Mouse (Mus musculus): Measurements from ENCODE around the gene Sox15. TPM values are rescaled to one million over a fixed set of nuclear protein-coding genes. Genes with fewer than 3 reads are reported as not detected.

Gene Sox15
- polyA plus RNA-seq, 1 experiment from 2014 or later, result not detected

DNA sequence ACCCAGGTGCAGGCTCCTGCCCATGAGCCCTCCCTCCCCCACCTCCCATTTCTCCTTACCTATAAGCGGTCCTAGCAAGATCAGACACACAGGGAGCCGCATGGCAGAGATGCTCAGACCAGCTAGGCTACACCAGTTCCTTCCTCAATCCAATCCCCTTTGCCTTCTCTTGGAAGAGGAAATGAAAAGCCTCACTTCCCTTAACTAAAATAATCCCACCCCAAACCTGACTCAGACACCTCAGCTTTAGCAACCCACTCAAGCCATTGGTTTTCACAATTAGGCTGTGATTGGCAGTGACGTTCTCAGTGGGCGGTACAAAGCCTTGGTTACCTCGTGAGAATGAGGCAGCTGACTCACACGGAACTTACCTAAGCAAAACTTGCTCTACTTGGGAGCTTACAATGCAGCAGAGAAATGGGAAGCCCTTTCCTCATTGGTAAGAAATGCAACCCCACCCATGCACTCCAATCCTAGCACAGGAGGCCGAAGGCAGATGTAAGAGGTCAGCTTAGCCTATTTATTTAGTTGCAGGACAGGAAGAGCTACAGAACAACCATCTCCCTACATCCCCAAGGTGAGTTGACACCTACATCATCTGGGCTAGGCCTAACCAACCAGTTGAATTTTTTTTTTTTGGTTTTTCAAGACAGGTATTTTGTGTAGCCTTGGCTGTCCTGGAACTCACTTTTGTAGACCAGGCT lies 11.0 kb downstream of the Sox15 start, which contains the start of gene Cd68:
Gene Cd68, minus strand, starts transcription at position 193 of the 704 bp plus-strand sequence.
- Histone ChIP-seq H3K27ac (ENCODE audit: low read depth, low read length) (no peak within 1 kb of the TSS), H3K4me1 (ENCODE audit: control insufficient read depth, insufficient read depth, low read length) (peaks cover 26% of the 10 kb centered on the region), H3K9me3 (ENCODE audit: control insufficient read depth, low read length) (no peaks in the 10 kb centered on the region), H3K27me3 (ENCODE audit: control insufficient read depth, insufficient read depth, low read length) (no peaks in the 10 kb centered on the region), H3K4me3 (ENCODE audit: low read depth, low read length) (no peak within 1 kb of the TSS), H3K4me2 (ENCODE audit: low read depth, low read length) (no peak within 1 kb of the TSS), H3K9ac (replicated peaks; ENCODE audit: low read depth, low read length) (no peak within 1 kb of the TSS), H3K36me3 (ENCODE audit: control insufficient read depth, insufficient read depth, low read length) (peaks cover 56% of the 10 kb centered on the region)
- WGBS, result 36% methylated on average over 7 of the region's 7 CpGs
- ATAC-seq (ENCODE audit: low read depth), result no peak

DNA sequence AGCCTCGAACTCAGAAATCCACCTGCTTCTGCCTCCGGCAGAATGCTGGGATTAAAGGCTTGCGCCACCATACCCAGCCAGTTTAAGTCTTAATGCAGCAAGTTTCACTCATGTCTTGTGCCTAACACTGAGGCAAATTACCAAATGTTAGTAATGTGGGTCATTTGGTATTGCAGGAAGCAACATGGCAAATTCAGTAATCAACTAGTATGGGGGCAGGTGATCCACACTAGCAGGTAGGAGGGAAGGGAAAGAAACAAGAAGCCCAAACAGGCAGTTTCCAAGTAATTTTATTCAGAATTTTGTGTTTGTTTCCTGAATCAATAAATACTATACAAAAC lies 11.5 kb downstream of the Sox15 start:
- Histone ChIP-seq H3K4me1 (ENCODE audit: control insufficient read depth, insufficient read depth, low read length) (peaks cover 21% of the 10 kb centered on the region), H3K27me3 (ENCODE audit: control insufficient read depth, insufficient read depth, low read length) (no peaks in the 10 kb centered on the region), H3K36me3 (ENCODE audit: control insufficient read depth, insufficient read depth, low read length) (peaks cover 56% of the 10 kb centered on the region), H3K9ac (replicated peaks; ENCODE audit: low read depth, low read length) (no peak overlapping the region), H3K4me2 (ENCODE audit: low read depth, low read length) (no peak overlapping the region), H3K4me3 (ENCODE audit: low read depth, low read length) (no peak overlapping the region), H3K9me3 (ENCODE audit: control insufficient read depth, low read length) (no peaks in the 10 kb centered on the region), H3K27ac (ENCODE audit: low read depth, low read length) (no peak overlapping the region)
- WGBS, result 92% methylated on average over 3 of the region's 3 CpGs
- no peak for ATAC-seq (ENCODE audit: low read depth)

DNA sequence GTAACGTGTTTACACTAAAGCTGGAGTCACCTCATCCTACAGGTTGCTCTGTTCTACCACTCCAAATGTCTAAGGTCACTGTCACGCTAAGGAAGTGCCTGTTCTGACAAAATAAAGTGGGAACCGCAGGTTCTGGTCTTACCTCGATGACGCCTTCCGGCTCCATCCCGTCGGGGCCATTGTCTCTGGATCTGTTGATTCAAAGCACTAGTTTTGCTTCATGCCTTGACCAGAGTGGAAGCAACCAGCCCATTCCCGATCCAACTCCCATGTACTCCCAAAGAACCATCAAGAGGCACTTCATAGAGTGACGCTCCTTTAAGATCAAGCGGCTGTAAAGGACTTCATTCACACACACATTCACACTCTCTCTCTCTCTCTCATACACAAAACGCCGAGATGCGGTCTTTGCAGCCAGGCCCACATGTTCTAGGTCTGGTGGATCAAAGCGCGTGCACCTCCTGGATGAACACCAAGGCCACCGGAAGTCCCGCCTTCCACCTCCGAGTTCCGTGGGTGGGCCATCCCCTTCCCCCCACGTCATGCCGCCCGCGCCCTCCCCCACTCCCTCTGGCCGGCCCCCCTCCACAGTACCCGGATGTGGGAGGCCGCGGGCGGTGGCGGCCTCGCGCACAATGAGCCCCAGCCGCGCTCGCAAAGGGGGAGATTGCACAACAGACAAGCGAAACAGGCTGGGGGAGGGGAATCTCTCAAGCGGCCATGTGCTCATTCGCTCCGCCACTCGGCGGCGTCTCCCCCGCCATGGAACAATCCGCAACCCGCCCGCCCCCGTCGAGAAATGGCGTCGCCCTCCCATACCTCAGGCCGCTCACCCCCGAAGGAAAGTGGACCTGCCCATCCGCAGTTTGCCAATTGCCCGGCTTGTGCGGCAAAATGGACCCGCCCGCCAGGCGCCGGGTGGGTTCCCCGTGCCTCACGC lies 15.9 kb downstream of the Sox15 start:
- no peaks in the 10 kb centered on the region for H3K27me3 ChIP-seq (ENCODE audit: control insufficient read depth, insufficient read depth, low read length)
- H3K4me2 ChIP-seq (ENCODE audit: low read depth, low read length), result peak overlapping the region; percentile 96
- WGBS, result 2% methylated on average over 60 of the region's 61 CpGs
- no peaks in the 10 kb centered on the region for H3K9me3 ChIP-seq (ENCODE audit: control insufficient read depth, low read length)
- peaks cover 19% of the 10 kb centered on the region for H3K4me1 ChIP-seq (ENCODE audit: control insufficient read depth, insufficient read depth, low read length)
- H3K4me3 ChIP-seq (ENCODE audit: low read depth, low read length), result peak overlapping the region; percentile 88
- H3K36me3 ChIP-seq (ENCODE audit: control insufficient read depth, insufficient read depth, low read length), result peaks cover 60% of the 10 kb centered on the region
- peak; percentile 66 for ATAC-seq (ENCODE audit: low read depth)
- H3K9ac ChIP-seq (replicated peaks; ENCODE audit: low read depth, low read length), result peak overlapping the region; percentile 79
- H3K27ac ChIP-seq (ENCODE audit: low read depth, low read length), result peak overlapping the region; percentile 93

DNA sequence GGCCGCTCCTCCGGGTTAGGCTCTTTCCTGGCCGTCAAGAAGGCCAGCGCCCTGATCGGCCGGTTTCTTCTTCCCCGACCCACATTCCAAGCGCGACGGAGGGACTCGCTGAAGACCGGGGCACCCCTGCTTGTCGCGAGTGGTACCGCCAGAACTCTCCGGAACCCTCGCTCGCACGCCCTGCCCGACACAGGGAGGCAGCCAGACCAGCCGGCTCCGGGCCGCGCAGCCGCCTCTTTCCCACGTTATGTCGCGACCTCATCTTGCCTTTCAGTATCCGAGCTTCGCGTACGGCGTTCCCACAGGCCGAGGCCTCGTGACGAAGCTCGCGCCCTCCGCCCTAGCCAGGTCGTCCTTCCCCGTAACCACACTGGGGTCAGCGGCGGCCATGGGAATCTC lies 16.6 kb downstream of the Sox15 start:
- under 1% methylated on average over 43 of the region's 43 CpGs for WGBS
- Histone ChIP-seq H3K4me2 (ENCODE audit: low read depth, low read length) (peak overlapping the region; percentile 96; the same call in 1 of the 2 replicates), H3K4me3 (ENCODE audit: low read depth, low read length) (peak overlapping the region; percentile 88), H3K9me3 (ENCODE audit: control insufficient read depth, low read length) (no peaks in the 10 kb centered on the region), H3K36me3 (ENCODE audit: control insufficient read depth, insufficient read depth, low read length) (peaks cover 60% of the 10 kb centered on the region), H3K9ac (replicated peaks; ENCODE audit: low read depth, low read length) (peak overlapping the region; percentile 79), H3K27me3 (ENCODE audit: control insufficient read depth, insufficient read depth, low read length) (no peaks in the 10 kb centered on the region), H3K4me1 (ENCODE audit: control insufficient read depth, insufficient read depth, low read length) (peaks cover 19% of the 10 kb centered on the region), H3K27ac (ENCODE audit: low read depth, low read length) (peak overlapping the region; percentile 93)
- ATAC-seq (ENCODE audit: low read depth), result peak; percentile 5

DNA sequence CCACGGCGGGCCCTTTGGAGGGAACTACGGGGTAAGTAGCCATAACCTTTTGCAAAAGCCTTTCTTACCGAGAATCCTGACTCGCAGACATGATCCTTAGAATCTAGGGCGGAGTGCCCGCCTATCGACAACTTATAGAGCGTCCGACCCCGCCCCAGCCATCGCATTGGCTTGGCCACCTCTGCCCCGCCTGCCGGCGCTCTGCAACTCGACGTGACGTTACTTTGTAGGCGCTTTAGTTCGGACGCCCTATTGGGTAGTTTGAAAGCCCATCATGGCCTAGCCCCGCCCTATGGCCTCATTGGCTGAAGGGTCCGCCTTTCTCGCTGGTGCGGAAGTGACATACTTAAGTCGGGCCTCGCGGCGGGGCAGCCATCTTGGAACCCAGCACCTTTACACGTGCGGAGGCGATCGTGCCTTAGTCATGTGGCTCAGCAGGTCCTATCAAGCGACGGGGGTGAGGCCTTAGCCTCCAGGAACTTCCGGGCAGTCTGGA lies 17.1 kb downstream of the Sox15 start, which contains the start of gene Eif4a1:
Gene Eif4a1, minus strand, starts transcription at position 213 of the 496 bp plus-strand sequence.
- Histone ChIP-seq H3K4me1 (ENCODE audit: control insufficient read depth, insufficient read depth, low read length) (peaks cover 19% of the 10 kb centered on the region), H3K4me2 (ENCODE audit: low read depth, low read length) (peak within 1 kb of the TSS; percentile 96), H3K27me3 (ENCODE audit: control insufficient read depth, insufficient read depth, low read length) (no peaks in the 10 kb centered on the region), H3K9ac (replicated peaks; ENCODE audit: low read depth, low read length) (peak within 1 kb of the TSS; percentile 79), H3K9me3 (ENCODE audit: control insufficient read depth, low read length) (no peaks in the 10 kb centered on the region), H3K27ac (ENCODE audit: low read depth, low read length) (peak within 1 kb of the TSS; percentile 93), H3K4me3 (ENCODE audit: low read depth, low read length) (peak within 1 kb of the TSS; percentile 88), H3K36me3 (ENCODE audit: control insufficient read depth, insufficient read depth, low read length) (peaks cover 63% of the 10 kb centered on the region)
- peak; percentile 97 for ATAC-seq (ENCODE audit: low read depth)
- under 1% methylated on average over 36 of the region's 36 CpGs for WGBS

DNA sequence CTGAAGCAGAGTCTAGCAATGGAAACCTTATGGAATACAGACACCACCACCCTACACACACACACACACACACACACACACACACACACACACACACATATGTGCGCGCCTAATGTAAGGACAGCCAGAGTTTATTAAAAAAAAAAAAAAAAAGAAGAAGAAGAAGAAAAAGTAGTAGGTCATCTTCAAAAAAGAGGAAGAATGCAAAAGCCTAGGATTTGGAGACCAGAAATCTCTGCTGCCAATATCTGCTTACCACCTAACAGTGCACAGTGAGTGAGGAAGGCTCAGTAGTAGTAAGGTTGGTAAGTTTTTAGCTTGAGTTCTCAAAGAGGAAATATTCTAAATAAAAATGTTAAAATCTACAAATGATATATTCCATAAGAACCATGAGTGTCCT lies 24.0 kb downstream of the Sox15 start:
- peaks cover 43% of the 10 kb centered on the region for H3K36me3 ChIP-seq (ENCODE audit: control insufficient read depth, insufficient read depth, low read length)
- H3K27me3 ChIP-seq (ENCODE audit: control insufficient read depth, insufficient read depth, low read length), result no peaks in the 10 kb centered on the region
- H3K27ac ChIP-seq (ENCODE audit: low read depth, low read length), result no peak overlapping the region
- H3K9me3 ChIP-seq (ENCODE audit: control insufficient read depth, low read length), result no peaks in the 10 kb centered on the region
- H3K9ac ChIP-seq (replicated peaks; ENCODE audit: low read depth, low read length), result no peak overlapping the region
- no peak overlapping the region for H3K4me3 ChIP-seq (ENCODE audit: low read depth, low read length)
- ATAC-seq (ENCODE audit: low read depth), result no peak
- no CpG with 5 or more reads among the region's 2 CpGs for WGBS
- peaks cover 11% of the 10 kb centered on the region for H3K4me1 ChIP-seq (ENCODE audit: control insufficient read depth, insufficient read depth, low read length)
- H3K4me2 ChIP-seq (ENCODE audit: low read depth, low read length), result no peak overlapping the region

DNA sequence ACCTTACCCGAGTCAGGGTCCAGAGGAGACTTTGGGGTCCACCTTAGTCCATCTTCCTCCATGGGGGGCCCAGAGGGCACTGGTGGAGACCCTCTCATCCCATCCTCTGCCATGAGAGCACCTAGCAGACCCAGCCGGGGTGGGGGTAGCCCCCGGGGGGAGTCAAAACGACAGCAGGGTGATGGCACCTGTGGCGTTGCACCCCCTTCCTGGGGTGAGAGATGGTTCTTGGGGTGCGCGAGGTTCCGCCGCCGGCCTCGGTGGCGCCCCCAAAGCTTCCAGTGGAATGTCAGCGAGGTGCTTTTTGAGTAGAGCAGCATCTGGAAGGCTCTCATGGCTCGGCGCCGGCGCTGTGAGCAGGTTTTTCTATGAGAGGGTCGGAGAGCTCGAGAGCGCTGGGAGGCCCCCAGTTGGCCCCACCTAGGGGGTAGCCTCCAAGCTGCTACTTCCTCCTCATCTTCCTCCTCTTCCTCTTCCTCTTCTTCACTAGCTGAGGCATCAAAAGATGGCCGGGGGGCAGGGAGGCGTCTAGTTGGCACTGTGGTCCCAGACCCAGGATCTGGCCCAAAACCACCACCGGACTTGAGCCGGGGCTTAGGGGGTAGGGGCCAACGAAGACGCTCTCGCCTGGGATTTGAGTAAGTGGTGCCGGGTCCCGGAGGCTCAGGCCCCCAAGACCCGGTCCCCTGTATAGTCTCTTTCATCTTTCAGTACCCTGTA lies 25.2 kb downstream of the Sox15 start:
- H3K9ac ChIP-seq (replicated peaks; ENCODE audit: low read depth, low read length), result no peak overlapping the region
- H3K4me2 ChIP-seq (ENCODE audit: low read depth, low read length), result peak overlapping the region; percentile 97
- no peaks in the 10 kb centered on the region for H3K27me3 ChIP-seq (ENCODE audit: control insufficient read depth, insufficient read depth, low read length)
- no peak for ATAC-seq (ENCODE audit: low read depth)
- no peaks in the 10 kb centered on the region for H3K9me3 ChIP-seq (ENCODE audit: control insufficient read depth, low read length)
- no peak overlapping the region for H3K27ac ChIP-seq (ENCODE audit: low read depth, low read length)
- H3K4me3 ChIP-seq (ENCODE audit: low read depth, low read length), result peak overlapping the region; percentile 81
- H3K4me1 ChIP-seq (ENCODE audit: control insufficient read depth, insufficient read depth, low read length), result peaks cover 11% of the 10 kb centered on the region
- WGBS, result 96% methylated on average over 30 of the region's 30 CpGs
- H3K36me3 ChIP-seq (ENCODE audit: control insufficient read depth, insufficient read depth, low read length), result peaks cover 32% of the 10 kb centered on the region

DNA sequence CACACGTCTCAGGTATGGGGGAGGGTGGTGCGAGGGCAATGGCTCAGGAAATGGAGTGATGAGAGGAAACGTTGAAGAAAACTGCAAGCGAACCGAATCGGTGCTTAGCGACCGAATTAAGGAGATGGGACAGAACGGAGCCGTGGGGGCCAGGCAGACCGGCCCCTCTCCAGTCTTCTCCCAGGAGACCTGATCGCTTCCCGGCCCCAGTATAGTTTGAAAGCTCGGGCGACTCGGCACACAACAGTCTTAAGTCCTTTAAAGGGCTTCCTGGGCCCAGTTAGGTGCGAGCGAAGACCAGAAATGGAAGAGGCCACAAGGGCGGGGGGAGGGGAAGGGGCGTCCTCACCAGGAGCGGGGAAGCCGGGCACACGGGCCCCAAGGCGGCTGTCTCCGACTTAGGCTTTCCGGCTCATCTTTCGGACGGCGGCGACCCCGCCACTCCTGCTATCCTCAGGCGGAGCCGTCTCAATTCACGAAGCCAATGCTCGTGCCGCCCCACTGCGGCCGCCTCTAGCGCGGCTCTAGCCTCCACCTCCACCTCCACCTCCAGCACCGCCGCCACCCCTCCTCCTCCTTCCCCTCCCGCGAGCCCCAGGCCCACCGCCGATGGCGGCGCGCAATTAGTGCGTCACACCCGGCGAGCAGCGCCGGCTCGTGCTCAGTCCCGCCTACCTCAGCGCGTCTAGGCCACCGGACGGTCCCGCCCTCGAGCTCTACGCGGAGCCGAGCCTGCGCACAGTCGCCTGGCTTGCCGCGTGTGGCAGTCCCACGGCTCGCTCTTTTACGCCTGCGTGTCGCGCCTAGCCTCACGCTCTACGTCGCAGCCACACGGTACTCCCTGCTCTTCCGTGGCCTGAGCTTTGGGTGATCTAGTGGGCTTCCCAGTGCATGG lies 26.4 kb downstream of the Sox15 start, which contains the start of gene Senp3:
Gene Senp3, minus strand, starts transcription at position 771 of the 895 bp plus-strand sequence.
- H3K9me3 ChIP-seq (ENCODE audit: control insufficient read depth, low read length), result no peaks in the 10 kb centered on the region
- H3K9ac ChIP-seq (replicated peaks; ENCODE audit: low read depth, low read length), result peak within 1 kb of the TSS; percentile 72
- no peaks in the 10 kb centered on the region for H3K27me3 ChIP-seq (ENCODE audit: control insufficient read depth, insufficient read depth, low read length)
- H3K4me1 ChIP-seq (ENCODE audit: control insufficient read depth, insufficient read depth, low read length), result peaks cover 14% of the 10 kb centered on the region
- peak within 1 kb of the TSS; percentile 81 for H3K4me3 ChIP-seq (ENCODE audit: low read depth, low read length)
- H3K36me3 ChIP-seq (ENCODE audit: control insufficient read depth, insufficient read depth, low read length), result peaks cover 20% of the 10 kb centered on the region
- under 1% methylated on average over 76 of the region's 80 CpGs for WGBS
- H3K27ac ChIP-seq (ENCODE audit: low read depth, low read length), result peak within 1 kb of the TSS; percentile 93
- H3K4me2 ChIP-seq (ENCODE audit: low read depth, low read length), result peak within 1 kb of the TSS; percentile 97
- peak; percentile 97 for ATAC-seq (ENCODE audit: low read depth)
